Mouse (Mus musculus) heart, embryonic 16.5 days (tissue): ENCODE results near the gene Mex3a. TPM values are rescaled to one million over a fixed set of nuclear protein-coding genes. Genes with fewer than 3 reads are reported as not detected.

Experiments
- ATAC-seq: fragments of 200-750 bp; cut with Nextera tagmentation; replicated peaks from 2 replicates; pipeline ENCODE4 v1.8.0; 2017; ENCODE audit warnings: moderate number of reproducible peaks; ENCODE audit not compliant: insufficient read depth, low FRiP score; ENCODE audit errors: extremely low read depth
- H3K27ac ChIP-seq: fragments of 300-500 bp; sonication (generic); 2 replicates; pipeline ENCODE4 v1.5.1; 2014; ENCODE audit warnings: mild to moderate bottlenecking, low read length, control low read depth, moderate library complexity
- H3K27me3 ChIP-seq: fragments of 300-500 bp; sonication (generic); 2 replicates; pipeline ENCODE4 v1.6.1; 2014; ENCODE audit warnings: low read length, mixed read lengths; ENCODE audit not compliant: control insufficient read depth, insufficient read depth
- H3K36me3 ChIP-seq: fragments of 300-500 bp; sonication (generic); 2 replicates; pipeline ENCODE4 v1.6.1; 2014; ENCODE audit not compliant: control insufficient read depth, insufficient read depth
- H3K4me1 ChIP-seq: fragments of 300-500 bp; sonication (generic); 2 replicates; pipeline ENCODE4 v1.6.1; 2014; ENCODE audit warnings: low read length, mixed read lengths; ENCODE audit not compliant: control insufficient read depth, insufficient read depth
- H3K4me2 ChIP-seq: fragments of 300-500 bp; sonication (generic); 2 replicates; pipeline ENCODE4 v1.6.1; 2014; ENCODE audit warnings: low read depth, mild to moderate bottlenecking, control low read depth, low read length
- H3K4me3 ChIP-seq: fragments of 300-500 bp; sonication (generic); 2 replicates; pipeline ENCODE4 v1.5.1; 2014; ENCODE audit warnings: mild to moderate bottlenecking, control low read depth, low read length
- H3K9ac ChIP-seq: fragments of 300-500 bp; sonication (generic); 2 replicates; pipeline ENCODE4 v1.6.1; 2014; ENCODE audit warnings: low read length, control low read depth
- H3K9me3 ChIP-seq: fragments of 300-500 bp; sonication (generic); replicated peaks from 2 replicates; pipeline ENCODE4 v1.6.1; 2016; ENCODE audit warnings: low read length; ENCODE audit not compliant: control insufficient read depth
- WGBS: fragments of 180-500 bp; shearing (Covaris S2); extraction: QIAGEN DNeasy Blood & Tissue Kit; methylation state at CpG from one replicate; pipeline ENCODE4 v1.1.7; 2014; 5-methylcytosine and 5-hydroxymethylcytosine counted together
- polyA plus RNA-seq: library from polyadenylated mRNA; unstranded; fragments of >200 nt; fragmentation: Nextera tagmentation; extraction: Ambion mirVana; gene quantifications from 2 replicates; pipeline ENCODE4 v1.2.1, GENCODE M21; 2015

Mex3a gene
- polyA plus RNA-seq, 1 experiment from 2014 or later, result 5.3 TPM

- H3K27ac ChIP-seq, result peak overlapping the region; percentile 56
- peak overlapping the region; percentile 32 for H3K9ac ChIP-seq
- no peaks in the 10 kb centered on the region for H3K9me3 ChIP-seq
- ATAC-seq, result no peak
- WGBS, result 39% methylated on average over 6 of the region's 6 CpGs
- no peak overlapping the region for H3K4me3 ChIP-seq
- H3K4me1 ChIP-seq, result peaks cover 37% of the 10 kb centered on the region
- H3K27me3 ChIP-seq, result no peaks in the 10 kb centered on the region
- no peaks in the 10 kb centered on the region for H3K36me3 ChIP-seq
- H3K4me2 ChIP-seq, result no peak overlapping the region
Measured at GRCm38 (mm10) chr3:88512141-88512895, 19.9 kb upstream of the Mex3a start.

DNA sequence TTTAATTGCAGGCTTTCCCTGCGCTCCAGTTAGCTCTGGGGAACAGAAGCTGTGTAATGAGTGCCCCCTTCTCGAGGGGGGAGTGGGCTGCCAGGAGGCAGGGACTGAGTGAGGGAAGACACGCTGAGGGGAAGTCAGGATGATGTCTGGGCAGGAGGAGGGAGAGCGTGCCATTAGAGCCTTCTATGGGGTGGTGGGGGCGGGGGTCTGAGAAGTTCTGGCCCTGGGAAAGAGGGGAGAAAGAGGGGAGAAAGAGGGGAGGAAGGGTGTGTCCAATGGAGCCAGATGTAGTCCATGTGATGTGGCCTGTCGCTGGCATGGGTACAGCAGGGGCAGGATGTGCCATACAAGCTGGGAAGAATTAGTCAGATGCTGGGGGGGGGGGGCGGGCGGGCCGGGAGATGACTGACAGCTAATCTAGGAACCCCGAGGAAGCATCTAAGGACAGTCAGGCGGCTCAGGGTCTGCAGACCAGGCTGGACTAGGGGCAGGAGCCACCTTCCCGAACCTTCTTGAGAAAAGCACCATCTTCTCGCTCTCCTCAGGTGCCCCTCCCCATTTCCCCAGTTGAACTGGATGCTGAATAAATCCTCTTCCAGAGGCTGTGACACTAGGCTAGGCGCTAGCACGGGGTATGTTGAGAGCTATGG is 19.2 kb upstream of the Mex3a start:
- H3K27me3 ChIP-seq, result no peaks in the 10 kb centered on the region
- no peak overlapping the region for H3K4me2 ChIP-seq
- no peaks in the 10 kb centered on the region for H3K36me3 ChIP-seq
- 31% methylated on average over 12 of the region's 15 CpGs for WGBS
- H3K9ac ChIP-seq, result peak overlapping the region; percentile 32
- no peaks in the 10 kb centered on the region for H3K9me3 ChIP-seq
- no peak overlapping the region for H3K4me3 ChIP-seq
- no peak for ATAC-seq
- peaks cover 37% of the 10 kb centered on the region for H3K4me1 ChIP-seq
- peak overlapping the region; percentile 56 for H3K27ac ChIP-seq

- Histone ChIP-seq H3K9me3 (no peaks in the 10 kb centered on the region), H3K9ac (peak overlapping the region; percentile 30; the same call in 1 of the 2 replicates), H3K4me2 (no peak overlapping the region), H3K27me3 (no peaks in the 10 kb centered on the region), H3K36me3 (no peaks in the 10 kb centered on the region), H3K27ac (peak overlapping the region; percentile 48; the same call in 1 of the 2 replicates), H3K4me3 (no peak overlapping the region), H3K4me1 (peaks cover 37% of the 10 kb centered on the region)
- 76% methylated on average over 7 of the region's 7 CpGs for WGBS
- ATAC-seq, result no peak
Measured at GRCm38 (mm10) chr3:88513546-88514115, 18.6 kb upstream of the Mex3a start.

GRCm38 (mm10) chr3:88514231-88515094 is 17.7 kb upstream of the Mex3a start:
- Histone ChIP-seq H3K4me3 (no peak overlapping the region), H3K27me3 (no peaks in the 10 kb centered on the region), H3K36me3 (no peaks in the 10 kb centered on the region), H3K9me3 (no peaks in the 10 kb centered on the region), H3K27ac (no peak overlapping the region), H3K4me2 (no peak overlapping the region), H3K9ac (no peak overlapping the region), H3K4me1 (peaks cover 32% of the 10 kb centered on the region)
- WGBS, result 75% methylated on average over 10 of the region's 10 CpGs
- no peak for ATAC-seq

GRCm38 (mm10) chr3:88515095-88515386 is 17.2 kb upstream of the Mex3a start:
- no peaks in the 10 kb centered on the region for H3K36me3 ChIP-seq
- H3K4me3 ChIP-seq, result no peak overlapping the region
- H3K9me3 ChIP-seq, result no peaks in the 10 kb centered on the region
- no peak for ATAC-seq
- H3K4me2 ChIP-seq, result no peak overlapping the region
- H3K27ac ChIP-seq, result no peak overlapping the region
- peaks cover 30% of the 10 kb centered on the region for H3K4me1 ChIP-seq
- 89% methylated on average over 2 of the region's 2 CpGs for WGBS
- H3K9ac ChIP-seq, result no peak overlapping the region
- H3K27me3 ChIP-seq, result no peaks in the 10 kb centered on the region

DNA sequence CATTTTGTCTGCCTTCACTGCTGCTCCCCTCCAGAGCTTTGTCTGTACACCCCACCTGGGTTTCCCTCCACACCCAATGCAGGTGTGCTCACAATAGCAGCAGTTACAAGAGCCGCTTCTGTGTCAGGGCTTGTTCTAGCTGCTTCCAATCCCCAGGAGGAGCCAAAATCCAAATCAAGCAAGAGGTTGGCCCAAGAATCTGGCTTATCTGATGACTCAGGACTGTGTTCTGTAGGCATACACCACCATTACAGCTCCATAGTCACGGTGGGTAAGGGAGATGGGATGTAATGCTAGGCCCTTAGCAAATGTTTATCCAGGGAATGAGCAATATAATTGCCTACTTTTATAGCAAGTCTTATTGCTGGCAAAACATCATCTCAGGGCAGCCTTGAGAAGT is 15.8 kb upstream of the Mex3a start:
- H3K4me3 ChIP-seq, result no peak overlapping the region
- 80% methylated on average over 2 of the region's 2 CpGs for WGBS
- H3K4me2 ChIP-seq, result no peak overlapping the region
- peaks cover 23% of the 10 kb centered on the region for H3K4me1 ChIP-seq
- no peaks in the 10 kb centered on the region for H3K36me3 ChIP-seq
- H3K27me3 ChIP-seq, result no peaks in the 10 kb centered on the region
- no peak overlapping the region for H3K9ac ChIP-seq
- no peak overlapping the region for H3K27ac ChIP-seq
- no peak for ATAC-seq
- no peaks in the 10 kb centered on the region for H3K9me3 ChIP-seq

DNA sequence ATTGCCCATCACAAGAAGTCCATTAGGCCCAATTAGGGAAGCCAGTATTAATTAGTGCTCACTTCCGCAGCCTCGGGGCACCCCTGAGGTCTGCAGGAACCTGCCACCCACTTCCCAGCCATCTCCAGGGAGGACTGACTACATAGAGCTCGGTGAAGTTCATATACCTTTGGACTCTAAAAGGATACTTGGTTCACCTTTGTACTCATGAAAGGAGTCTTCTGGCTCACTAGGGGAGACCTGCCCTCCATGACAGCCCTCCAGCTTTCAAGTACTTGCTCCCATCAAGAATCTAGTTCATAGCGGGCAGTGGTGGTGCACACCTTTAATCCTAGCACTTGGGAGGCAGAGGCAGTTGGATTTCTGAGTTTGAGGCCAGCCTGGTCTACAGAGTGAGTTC is 13.8 kb upstream of the Mex3a start:
- Histone ChIP-seq H3K9ac (no peak overlapping the region), H3K27ac (no peak overlapping the region), H3K4me3 (no peak overlapping the region), H3K36me3 (no peaks in the 10 kb centered on the region), H3K9me3 (no peaks in the 10 kb centered on the region), H3K4me1 (peaks cover 12% of the 10 kb centered on the region), H3K27me3 (no peaks in the 10 kb centered on the region), H3K4me2 (no peak overlapping the region)
- no peak for ATAC-seq
- WGBS, result 84% methylated on average over 4 of the region's 4 CpGs

- 75% methylated on average over 2 of the region's 2 CpGs for WGBS
- H3K36me3 ChIP-seq, result peaks cover 3% of the 10 kb centered on the region; the same call in 1 of the 2 replicates
- ATAC-seq, result no peak
Measured at GRCm38 (mm10) chr3:88520078-88520477, 12.1 kb upstream of the Mex3a start.

More at GRCm38 (mm10) chr3:88520078-88520477, 12.1 kb upstream of the Mex3a start:
- Histone ChIP-seq H3K9me3 (no peaks in the 10 kb centered on the region), H3K9ac (no peak overlapping the region), H3K4me2 (no peak overlapping the region), H3K4me3 (no peak overlapping the region), H3K27ac (no peak overlapping the region), H3K27me3 (no peaks in the 10 kb centered on the region), H3K4me1 (no peaks in the 10 kb centered on the region)
